In the genomic region with DNA sequence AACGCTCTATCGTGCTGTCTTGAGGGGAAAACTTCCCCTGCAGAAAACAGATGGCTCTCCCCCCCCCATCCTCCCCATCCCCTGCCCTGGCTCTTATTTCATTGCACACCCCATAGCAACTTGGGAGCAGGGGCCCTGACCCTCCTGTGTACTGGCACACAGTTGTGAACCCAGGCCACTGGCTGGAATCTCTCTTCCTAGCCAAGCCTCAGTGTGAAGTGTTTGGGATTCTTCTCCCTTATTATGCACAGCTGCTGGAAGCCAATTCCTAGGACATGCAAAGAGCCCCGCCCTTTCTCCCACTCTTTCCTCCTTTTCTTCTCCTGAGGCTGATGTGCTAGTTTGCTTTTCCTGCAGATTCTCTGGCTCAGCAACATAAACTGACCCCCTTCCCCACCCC, we compare ENCODE assay signal across 14 mouse cellular contexts. TPM values are rescaled to one million over a fixed set of nuclear protein-coding genes. Genes with fewer than 3 reads are reported as not detected.
"Had no signal": no experiment of that assay in that cellular context is flagged by ENCODE, and none has a peak within 500 bp of the region (broad histone marks: within the 10 kb centered on the region; RNA-seq: fewer than 3 reads in every experiment).

No protein-coding gene starts in this region.

- H3K4me3 ChIP-seq: kidney, embryonic 15.5 days had no signal

- H3K4me1 ChIP-seq: megakaryocyte, embryonic 14.5 days had no signal

- H3K9me3 ChIP-seq: kidney, embryonic 15.5 days had no signal

- H3K9ac ChIP-seq: kidney, embryonic 15.5 days; liver, embryonic 14.5 days had no signal

- H3K36me3 ChIP-seq: kidney, embryonic 15.5 days had no signal

- DNase-seq: kidney, adult 2 months; kidney, postnatal 14 days; lung, adult 2 months; thymus, postnatal 4 days had no signal

- ATAC-seq: lung, postnatal 0 days; midbrain, embryonic 16.5 days had no signal

- H3K27ac ChIP-seq: kidney, embryonic 15.5 days; liver, embryonic 14.5 days; macrophage; stomach, postnatal 0 days had no signal

RNA-seq across cellular contexts. Expression of a gene that starts 1.4 kb away (rescaled TPM):
- total RNA-seq: liver, adult 2 months; neutrophil, adult 5-6 weeks had no signal
- polyA plus RNA-seq: large intestine, adult 2 months; liver, adult 2 months; liver, embryonic 14.5 days; macrophage had no signal
